Mouse (Mus musculus) natural killer cell, adult 2 months (primary cell): ENCODE measurements around the gene Hspbap1.

Experiments used
- DNase-seq, 2 experiments: peaks; one replicate each; pipeline ENCODE4 v3.0.0; 2022; ENCODE audit warnings: low spot score in 2 of 2

The Hspbap1 gene

DNA sequence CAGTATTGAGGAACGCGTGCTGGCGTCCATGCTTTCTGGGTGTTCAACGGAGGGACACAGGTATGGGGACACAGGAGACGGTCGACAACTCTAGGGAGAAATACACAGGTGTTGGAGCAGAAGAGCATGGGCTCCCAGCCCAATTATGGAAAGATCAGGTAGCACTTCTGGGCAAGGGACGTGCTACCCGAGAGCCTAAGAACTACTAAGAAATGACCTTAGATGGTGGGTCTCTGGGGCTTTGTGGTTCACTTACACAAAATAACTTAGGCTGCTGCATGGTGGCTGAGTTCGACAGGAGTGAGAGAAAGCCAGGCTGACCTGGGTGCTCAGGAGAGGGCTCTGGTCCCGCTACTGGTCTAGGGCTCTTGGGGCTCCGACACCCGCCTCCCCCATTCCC is 101.7 kb downstream of the Hspbap1 start:
- DNase-seq = peak in 1 of 2 experiments; percentile 9

DNA sequence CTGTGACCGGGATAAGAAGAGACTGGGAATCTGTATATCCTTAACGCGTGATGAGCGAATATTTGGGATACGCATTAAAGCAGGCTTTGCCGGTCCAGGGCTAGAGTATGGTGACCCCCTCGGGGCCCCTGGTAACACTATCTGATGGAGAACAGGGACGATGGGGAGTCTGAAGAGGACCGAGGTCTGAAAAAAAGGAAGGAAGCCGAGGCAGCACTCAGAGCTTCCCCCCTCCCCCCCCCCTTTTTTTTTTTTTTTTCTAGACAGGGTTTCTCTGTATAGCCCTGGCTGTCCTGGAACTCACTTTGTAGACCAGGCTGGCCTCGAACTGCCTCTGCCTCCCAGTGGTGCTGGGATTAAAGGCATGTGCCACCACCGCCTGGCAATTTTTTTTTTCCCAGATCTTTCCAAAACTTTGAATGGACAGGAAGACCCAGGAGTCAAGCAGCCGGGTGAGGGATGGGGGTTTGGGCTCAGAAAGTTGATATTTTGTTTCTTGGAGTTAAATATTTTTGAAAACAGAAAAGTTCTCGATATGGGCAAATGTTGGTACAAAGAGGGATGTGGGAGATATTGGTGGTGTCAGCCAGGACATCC is 102.3 kb downstream of the Hspbap1 start:
- DNase-seq = no peak

DNA sequence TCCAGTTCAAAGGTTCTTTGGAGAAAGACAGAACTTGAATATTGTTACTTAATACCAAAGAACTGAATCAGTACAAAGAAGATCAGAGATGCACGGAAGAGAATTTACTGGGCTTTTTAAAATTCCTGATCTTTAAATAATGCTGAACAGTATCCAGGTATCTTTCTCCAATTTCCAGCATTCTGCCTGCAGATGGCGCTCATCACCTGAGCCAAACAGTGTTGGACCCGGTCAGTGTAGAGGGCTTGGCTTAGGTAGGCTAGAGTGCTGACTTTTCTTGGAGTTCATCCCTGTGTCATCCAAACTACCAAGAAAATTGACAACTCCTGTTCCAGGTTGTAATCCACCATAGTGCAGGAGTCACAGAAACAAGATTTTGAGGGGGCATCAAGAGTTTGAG is 104.2 kb downstream of the Hspbap1 start:
- peak; percentile 57 to 74 for DNase-seq
